Mouse (Mus musculus) gastrocnemius, postnatal 14 days (tissue): ENCODE measurements around the gene Asl. TPM values are rescaled to one million over a fixed set of nuclear protein-coding genes. Genes with fewer than 3 reads are reported as not detected.
"Not testable (repeated sequence)": the region's sequence is repeated elsewhere in the genome, so short reads cannot be mapped to it uniquely, and the experiment has no call there.

Source experiments
- DNase-seq: peaks from one replicate; pipeline ENCODE4 v3.0.0; 2021; ENCODE audit warnings: mixed read lengths
- intact Hi-C: fragments of 180-260 bp; cut with DNase I; formaldehyde crosslinking; loops from one replicate; pipeline ENCODE4 v1.15.1; 2025; ENCODE audit warnings: low total_unique reads
- total RNA-seq, 2 experiments: library from RNA; stranded (reverse); gene quantifications; 2 replicates each; pipeline ENCODE4 v1.2.3; 2021

The Asl gene
- total RNA-seq, 2 experiments from 2014 or later: 12.5 to 15.8 TPM

GRCm38 (mm10) chr5:130048786-130049520, 19.9 kb upstream of the Asl start:
- intact Hi-C loops: loop anchor here (5.0 kb wide), 1 partner anchor 88 kb away; no protein-coding TSS in a partner anchor

GRCm38 (mm10) chr5:130047013-130047412, 18.0 kb upstream of the Asl start:
- intact Hi-C loops: loop anchor here (5.0 kb wide), 1 partner anchor 90 kb away; no protein-coding TSS in a partner anchor
- no peak for DNase-seq

More at GRCm38 (mm10) chr5:130048786-130049520, 19.9 kb upstream of the Asl start:
- peak; percentile 64 for DNase-seq

GRCm38 (mm10) chr5:130046589-130046988, 17.5 kb upstream of the Asl start:
- DNase-seq: no peak
- intact Hi-C loops: loop anchor here (5.0 kb wide), 1 partner anchor 91 kb away; no protein-coding TSS in a partner anchor

GRCm38 (mm10) chr5:130046100-130046499, 17.1 kb upstream of the Asl start:
- intact Hi-C loops: loop anchor here (5.0 kb wide), 1 partner anchor 91 kb away; no protein-coding TSS in a partner anchor
- DNase-seq: no peak

GRCm38 (mm10) chr5:130044201-130044695, 15.2 kb upstream of the Asl start:
- intact Hi-C loops: no loop called here
- DNase-seq: peak; percentile 77

- intact Hi-C loops: no loop called here
- DNase-seq: no peak
These were observed 14.7 kb upstream of the Asl start for GRCm38 (mm10) chr5:130043741-130044140.

GRCm38 (mm10) chr5:130041262-130041661, 12.2 kb upstream of the Asl start:
- DNase-seq: no peak
- intact Hi-C loops: no loop called here

- intact Hi-C loops: no loop called here
- no peak for DNase-seq
These were observed 11.8 kb upstream of the Asl start for GRCm38 (mm10) chr5:130040797-130041196.

- intact Hi-C loops: no loop called here
- peak; percentile 66 for DNase-seq
These were observed 8.9 kb upstream of the Asl start for GRCm38 (mm10) chr5:130037752-130038455.

GRCm38 (mm10) chr5:130036300-130036699, 7.3 kb upstream of the Asl start:
- DNase-seq, intact Hi-C loops: not testable (repeated sequence)

GRCm38 (mm10) chr5:130033869-130034268, 4.8 kb upstream of the Asl start:
- intact Hi-C loops: no loop called here
- DNase-seq: no peak

- intact Hi-C loops: no loop called here
- DNase-seq: no peak
These were observed 2.7 kb upstream of the Asl start for GRCm38 (mm10) chr5:130031410-130032390.

GRCm38 (mm10) chr5:130027696-130028095, 1.4 kb downstream of the Asl start:
- intact Hi-C loops: no loop called here
- no peak for DNase-seq

GRCm38 (mm10) chr5:130027134-130027533, 1.9 kb downstream of the Asl start:
- intact Hi-C loops: no loop called here
- DNase-seq: no peak

GRCm38 (mm10) chr5:130023767-130024539, 5.1 kb downstream of the Asl start:
- intact Hi-C loops: no loop called here
- peak; percentile 82 for DNase-seq

- no peak for DNase-seq
- intact Hi-C loops: no loop called here
These were observed 5.8 kb downstream of the Asl start for GRCm38 (mm10) chr5:130023067-130023766.

- intact Hi-C loops: no loop called here
- DNase-seq: no peak
These were observed 6.7 kb downstream of the Asl start for GRCm38 (mm10) chr5:130022366-130022765.

GRCm38 (mm10) chr5:130021361-130021966, 7.6 kb downstream of the Asl start:
- intact Hi-C loops: no loop called here
- no peak for DNase-seq
